Mouse (Mus musculus): ENCODE results near the gene Gm20388.

- TF ChIP-seq CTCF (IDR thresholded peaks at IDR 0.05; ENCODE audit: low read depth, low read length), result no peak
- TF ChIP-seq POLR2A (IDR thresholded peaks at IDR 0.05; ENCODE audit: insufficient read depth, low read length), result no peak
- no peak for TF ChIP-seq EP300 (IDR thresholded peaks at IDR 0.05; ENCODE audit: insufficient read depth, low read depth, low read length)
Measured at GRCm38 (mm10) chr8:120726051-120726450, 815.4 kb downstream of the Gm20388 start.

All from ES-Bruce4 (cell line).